Mouse (Mus musculus): Measurements from ENCODE around the gene Pcdh9. TPM values are rescaled to one million over a fixed set of nuclear protein-coding genes. Genes with fewer than 3 reads are reported as not detected.

Gene Pcdh9
- polyA plus RNA-seq, 2 experiments: 6.4 to 44.0 TPM

DNA sequence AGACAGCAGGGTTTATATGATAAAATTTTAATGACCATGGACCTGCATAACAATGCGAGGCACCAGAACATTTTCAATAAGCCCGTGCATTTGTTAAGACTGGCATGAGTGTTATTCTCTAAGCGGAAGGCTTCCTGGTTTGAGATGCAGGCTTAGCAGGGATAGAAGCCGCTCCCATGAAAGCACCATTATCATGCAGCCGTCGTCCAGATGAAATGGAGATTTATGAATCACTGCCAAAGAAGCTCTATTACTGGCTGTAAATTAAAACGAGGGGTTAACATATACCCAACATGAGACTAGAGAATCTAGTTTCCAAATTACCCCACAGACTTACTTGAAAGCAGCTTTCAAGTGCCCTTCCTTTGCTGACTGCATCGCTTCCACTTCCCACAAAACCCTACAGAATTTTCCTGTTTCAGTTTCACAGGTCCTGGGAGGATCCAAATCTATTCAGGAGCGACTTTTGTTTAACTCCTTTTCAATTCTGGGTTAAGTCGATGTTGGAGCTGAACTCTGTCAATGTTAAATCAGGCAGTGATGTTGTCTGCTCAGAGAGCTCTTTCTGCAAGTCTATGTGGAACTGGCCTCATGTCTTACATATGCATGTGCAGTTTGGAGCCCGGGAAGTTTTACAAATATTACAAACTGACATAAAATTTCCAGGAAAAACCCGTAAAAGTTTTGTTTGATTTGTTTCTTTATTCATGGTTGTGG, 188.9 kb downstream of the Pcdh9 start:
- Histone ChIP-seq H3K36me3 (ENCODE audit: control insufficient read depth, insufficient read depth, low read length) (no peaks in the 10 kb centered on the region), H3K9ac (ENCODE audit: low read depth, low read length, severe bottlenecking) (no peak overlapping the region), H3K27ac (replicated peaks; ENCODE audit: low read depth, low read length) (no peak overlapping the region), H3K4me1 (ENCODE audit: control insufficient read depth, insufficient read depth, low read length) (no peaks in the 10 kb centered on the region), H3K4me3 (replicated peaks; ENCODE audit: low read length) (no peak overlapping the region), H3K9me3 (ENCODE audit: control insufficient read depth, low read length) (no peaks in the 10 kb centered on the region), H3K27me3 (ENCODE audit: control insufficient read depth, insufficient read depth, low read length) (no peaks in the 10 kb centered on the region), H3K4me2 (replicated peaks; ENCODE audit: low read depth, low read length, severe bottlenecking) (no peak overlapping the region)
- ATAC-seq (ENCODE audit: low FRiP score, low read depth) (no peak), DNase-seq (ENCODE audit: low spot score) (no peak)
- WGBS: 45% methylated on average over 12 of the region's 12 CpGs
- TF ChIP-seq POLR2A (IDR thresholded peaks at IDR 0.05; ENCODE audit: borderline replicate concordance, extremely low read depth, insufficient read depth, insufficient read length): no peak

- DNase-seq (ENCODE audit: low spot score): no peak
- WGBS: 85% methylated on average over 1 of the region's 1 CpGs
- Histone ChIP-seq H3K4me3 (replicated peaks; ENCODE audit: low read length) (no peak overlapping the region), H3K9ac (ENCODE audit: low read depth, low read length, severe bottlenecking) (no peak overlapping the region), H3K4me2 (replicated peaks; ENCODE audit: low read depth, low read length, severe bottlenecking) (no peak overlapping the region), H3K4me1 (ENCODE audit: control insufficient read depth, insufficient read depth, low read length) (no peaks in the 10 kb centered on the region), H3K27me3 (ENCODE audit: control insufficient read depth, insufficient read depth, low read length) (no peaks in the 10 kb centered on the region), H3K27ac (replicated peaks; ENCODE audit: low read depth, low read length) (no peak overlapping the region), H3K9me3 (ENCODE audit: control insufficient read depth, low read length) (no peaks in the 10 kb centered on the region), H3K36me3 (ENCODE audit: control insufficient read depth, insufficient read depth, low read length) (no peaks in the 10 kb centered on the region)
- ATAC-seq (ENCODE audit: low FRiP score, low read depth): no peak
- TF ChIP-seq POLR2A (IDR thresholded peaks at IDR 0.05; ENCODE audit: borderline replicate concordance, extremely low read depth, insufficient read depth, insufficient read length): no peak
Observed at GRCm38 (mm10) chr14:93700916-93701315, 189.6 kb downstream of the Pcdh9 start.

- H3K4me1 ChIP-seq (ENCODE audit: control insufficient read depth, insufficient read depth, low read length): no peaks in the 10 kb centered on the region
- H3K4me2 ChIP-seq (replicated peaks; ENCODE audit: low read depth, low read length, severe bottlenecking): no peak overlapping the region
- H3K36me3 ChIP-seq (ENCODE audit: control insufficient read depth, insufficient read depth, low read length): no peaks in the 10 kb centered on the region
- no peak for TF ChIP-seq POLR2A (IDR thresholded peaks at IDR 0.05; ENCODE audit: borderline replicate concordance, extremely low read depth, insufficient read depth, insufficient read length)
- no peak overlapping the region for H3K4me3 ChIP-seq (replicated peaks; ENCODE audit: low read length)
- H3K27ac ChIP-seq (replicated peaks; ENCODE audit: low read depth, low read length): no peak overlapping the region
- peak; percentile 12 for DNase-seq (ENCODE audit: low spot score)
- 24% methylated on average over 1 of the region's 1 CpGs for WGBS
- H3K9ac ChIP-seq (ENCODE audit: low read depth, low read length, severe bottlenecking): no peak overlapping the region
- no peak for ATAC-seq (ENCODE audit: low FRiP score, low read depth)
- H3K27me3 ChIP-seq (ENCODE audit: control insufficient read depth, insufficient read depth, low read length): no peaks in the 10 kb centered on the region
- H3K9me3 ChIP-seq (ENCODE audit: control insufficient read depth, low read length): peaks cover 3% of the 10 kb centered on the region
Observed at GRCm38 (mm10) chr14:93684641-93685040, 205.8 kb downstream of the Pcdh9 start.

- Histone ChIP-seq H3K9ac (ENCODE audit: low read depth, low read length, severe bottlenecking) (no peak overlapping the region), H3K4me2 (replicated peaks; ENCODE audit: low read depth, low read length, severe bottlenecking) (no peak overlapping the region), H3K36me3 (ENCODE audit: control insufficient read depth, insufficient read depth, low read length) (no peaks in the 10 kb centered on the region), H3K27me3 (ENCODE audit: control insufficient read depth, insufficient read depth, low read length) (no peaks in the 10 kb centered on the region), H3K9me3 (ENCODE audit: control insufficient read depth, low read length) (peaks cover 4% of the 10 kb centered on the region), H3K27ac (replicated peaks; ENCODE audit: low read depth, low read length) (no peak overlapping the region), H3K4me1 (ENCODE audit: control insufficient read depth, insufficient read depth, low read length) (no peaks in the 10 kb centered on the region), H3K4me3 (replicated peaks; ENCODE audit: low read length) (no peak overlapping the region)
- no peak for ATAC-seq (ENCODE audit: low FRiP score, low read depth)
- DNase-seq (ENCODE audit: low spot score): no peak
- no peak for TF ChIP-seq POLR2A (IDR thresholded peaks at IDR 0.05; ENCODE audit: borderline replicate concordance, extremely low read depth, insufficient read depth, insufficient read length)
- WGBS: 83% methylated on average over 5 of the region's 5 CpGs
Observed at GRCm38 (mm10) chr14:93675273-93676068, 215.0 kb downstream of the Pcdh9 start.

DNA sequence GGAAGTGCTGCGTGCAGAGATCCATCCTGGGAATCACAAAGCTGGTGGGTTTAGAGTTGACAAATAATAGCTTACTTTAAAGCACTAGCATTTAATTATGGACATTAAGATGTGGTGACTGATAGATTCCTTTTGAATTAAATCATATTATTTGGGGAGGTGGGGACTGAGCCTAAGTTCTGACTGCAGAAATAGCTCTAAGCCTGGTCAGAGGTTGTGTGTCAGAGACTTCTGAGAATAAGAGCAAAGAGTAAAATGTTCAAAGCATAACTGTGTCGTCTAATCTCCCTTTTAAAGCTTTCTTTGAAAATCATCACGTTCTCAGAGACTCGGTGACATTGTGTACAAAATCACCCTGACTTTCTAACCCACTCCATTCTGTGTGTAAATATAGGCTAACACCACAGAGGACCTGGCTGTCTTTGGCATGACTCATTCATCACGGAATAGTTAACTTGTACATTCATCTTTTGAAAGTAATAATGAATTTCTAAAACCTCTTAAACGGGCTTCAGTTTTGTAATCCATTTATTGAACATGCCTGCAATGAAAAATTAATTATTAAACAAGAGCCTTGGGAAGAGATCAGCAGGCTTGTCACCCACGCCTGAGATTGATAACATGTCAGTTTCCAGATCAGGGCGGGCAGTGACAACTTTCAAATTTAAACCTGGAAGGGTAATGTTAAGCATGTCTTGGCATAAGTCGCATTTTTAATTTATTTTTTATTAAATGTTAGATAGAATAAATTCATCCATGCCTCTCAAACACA, 236.3 kb downstream of the Pcdh9 start:
- Histone ChIP-seq H3K36me3 (ENCODE audit: control insufficient read depth, insufficient read depth, low read length) (no peaks in the 10 kb centered on the region), H3K9ac (ENCODE audit: low read depth, low read length, severe bottlenecking) (no peak overlapping the region), H3K4me1 (ENCODE audit: control insufficient read depth, insufficient read depth, low read length) (no peaks in the 10 kb centered on the region), H3K27ac (replicated peaks; ENCODE audit: low read depth, low read length) (no peak overlapping the region), H3K27me3 (ENCODE audit: control insufficient read depth, insufficient read depth, low read length) (no peaks in the 10 kb centered on the region), H3K4me2 (replicated peaks; ENCODE audit: low read depth, low read length, severe bottlenecking) (no peak overlapping the region), H3K9me3 (ENCODE audit: control insufficient read depth, low read length) (no peaks in the 10 kb centered on the region), H3K4me3 (replicated peaks; ENCODE audit: low read length) (no peak overlapping the region)
- WGBS: 77% methylated on average over 9 of the region's 9 CpGs
- no peak for ATAC-seq (ENCODE audit: low FRiP score, low read depth)
- DNase-seq (ENCODE audit: low spot score): no peak
- no peak for TF ChIP-seq POLR2A (IDR thresholded peaks at IDR 0.05; ENCODE audit: borderline replicate concordance, extremely low read depth, insufficient read depth, insufficient read length)

All from limb, embryonic 14.5 days (tissue).